Mouse (Mus musculus) E14TG2a.4 (cell line): Measurements from ENCODE around the gene Vwa1.

ENCODE experiments used
- CTCF ChIP-seq: conservative IDR thresholded peaks from 2 replicates; pipeline ENCODE4 v1.5.1; 2014; ENCODE audit warnings: low read length
- NANOG ChIP-seq: IDR thresholded peaks from 2 replicates; pipeline ENCODE4 v1.6.1; 2014; ENCODE audit warnings: borderline replicate concordance, low read length, mixed read lengths
- POU5F1 ChIP-seq: IDR thresholded peaks from 2 replicates; pipeline ENCODE4 v1.6.1; 2014; ENCODE audit warnings: low read length, borderline replicate concordance

- TF ChIP-seq CTCF, result no peak
- TF ChIP-seq NANOG, result no peak
- TF ChIP-seq POU5F1, result no peak
These were observed 5.0 kb downstream of the Vwa1 start for GRCm38 (mm10) chr4:155769496-155769879.
